Mouse (Mus musculus): ENCODE data around the gene Pfn3. TPM values are rescaled to one million over a fixed set of nuclear protein-coding genes. Genes with fewer than 3 reads are reported as not detected.

Gene Pfn3
- polyA plus RNA-seq, 1 experiment = not detected

- no peaks in the 10 kb centered on the region for H3K79me2 ChIP-seq (ENCODE audit: control insufficient read depth, insufficient read depth)
- H3ac ChIP-seq (ENCODE audit: control insufficient read depth, insufficient read length, low read depth) = no peak overlapping the region
- TF ChIP-seq CTCF (IDR thresholded peaks at IDR 0.05; ENCODE audit: control insufficient read depth, insufficient read depth, insufficient read length) (no peak), USF1 (IDR thresholded peaks at IDR 0.05; ENCODE audit: low read depth) (no peak), MYOD1 (IDR thresholded peaks at IDR 0.05; ENCODE audit: control insufficient read depth, insufficient read length, low read depth) (no peak), MAX (IDR thresholded peaks at IDR 0.05) (no peak)
- H3K4me3 ChIP-seq (ENCODE audit: insufficient read depth, poor library complexity, severe bottlenecking) = no peak overlapping the region
- H3K36me3 ChIP-seq (ENCODE audit: control insufficient read depth, insufficient read depth) = no peaks in the 10 kb centered on the region
- peaks cover 17% of the 10 kb centered on the region for H3K27me3 ChIP-seq (ENCODE audit: control insufficient read depth, insufficient read depth, insufficient read length)
- no peaks in the 10 kb centered on the region for H3K79me3 ChIP-seq (ENCODE audit: low read depth)
These were observed 22.1 kb downstream of the Pfn3 start for GRCm38 (mm10) chr13:55392933-55393332.

DNA sequence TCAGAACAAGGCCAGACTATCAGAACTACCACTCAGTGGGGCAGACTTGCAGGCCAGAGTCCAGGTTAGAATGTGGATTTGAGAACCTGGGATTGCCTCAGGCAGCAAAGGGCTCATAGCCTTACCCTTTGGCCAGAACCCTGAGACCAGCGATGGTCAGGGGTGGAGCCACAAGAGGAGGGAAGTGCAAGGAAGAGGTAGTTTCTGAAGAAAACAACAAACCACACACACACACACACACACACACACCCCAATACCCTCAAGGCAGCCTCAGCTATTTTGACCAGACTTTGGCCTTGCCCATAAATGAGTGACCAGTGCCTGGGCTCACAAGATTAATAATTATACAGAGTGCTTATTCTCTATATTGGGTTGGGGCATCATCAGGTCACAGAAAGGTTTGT, 23.4 kb downstream of the Pfn3 start:
- Histone ChIP-seq H3K79me3 (ENCODE audit: low read depth) (no peaks in the 10 kb centered on the region), H3K4me3 (ENCODE audit: insufficient read depth, poor library complexity, severe bottlenecking) (no peak overlapping the region), H3K27me3 (ENCODE audit: control insufficient read depth, insufficient read depth, insufficient read length) (peaks cover 19% of the 10 kb centered on the region), H3ac (ENCODE audit: control insufficient read depth, insufficient read length, low read depth) (no peak overlapping the region), H3K79me2 (ENCODE audit: control insufficient read depth, insufficient read depth) (no peaks in the 10 kb centered on the region), H3K36me3 (ENCODE audit: control insufficient read depth, insufficient read depth) (no peaks in the 10 kb centered on the region)
- TF ChIP-seq USF1 (IDR thresholded peaks at IDR 0.05; ENCODE audit: low read depth) = no peak
- TF ChIP-seq MAX (IDR thresholded peaks at IDR 0.05) = no peak
- no peak for TF ChIP-seq MYOG (IDR thresholded peaks at IDR 0.05; ENCODE audit: control insufficient read depth, extremely low read depth, insufficient read length)
- TF ChIP-seq FOSL1 (IDR thresholded peaks at IDR 0.05; ENCODE audit: insufficient read depth, low read length, poor library complexity, severe bottlenecking) = no peak
- no peak for TF ChIP-seq CTCF (IDR thresholded peaks at IDR 0.05; ENCODE audit: control insufficient read depth, insufficient read depth, insufficient read length)
- TF ChIP-seq MYOD1 (IDR thresholded peaks at IDR 0.05; ENCODE audit: control insufficient read depth, insufficient read length, low read depth) = no peak
- TF ChIP-seq CEBPB (IDR thresholded peaks at IDR 0.05; ENCODE audit: low read depth) = no peak

- no peaks in the 10 kb centered on the region for H3K79me2 ChIP-seq (ENCODE audit: control insufficient read depth, insufficient read depth)
- no peak overlapping the region for H3ac ChIP-seq (ENCODE audit: control insufficient read depth, insufficient read length, low read depth)
- no peaks in the 10 kb centered on the region for H3K79me3 ChIP-seq (ENCODE audit: low read depth)
- no peaks in the 10 kb centered on the region for H3K36me3 ChIP-seq (ENCODE audit: control insufficient read depth, insufficient read depth)
- TF ChIP-seq MYOD1 (IDR thresholded peaks at IDR 0.05; ENCODE audit: control insufficient read depth, insufficient read length, low read depth) = no peak
- TF ChIP-seq USF1 (IDR thresholded peaks at IDR 0.05; ENCODE audit: low read depth) = no peak
- TF ChIP-seq MYOG (IDR thresholded peaks at IDR 0.05; ENCODE audit: control insufficient read depth, extremely low read depth, insufficient read length) = no peak
- no peak for TF ChIP-seq CEBPB (IDR thresholded peaks at IDR 0.05; ENCODE audit: low read depth)
- TF ChIP-seq CTCF (IDR thresholded peaks at IDR 0.05; ENCODE audit: control insufficient read depth, insufficient read depth, insufficient read length) = no peak
- TF ChIP-seq MAX (IDR thresholded peaks at IDR 0.05) = no peak
- TF ChIP-seq FOSL1 (IDR thresholded peaks at IDR 0.05; ENCODE audit: insufficient read depth, low read length, poor library complexity, severe bottlenecking) = no peak
- no peak overlapping the region for H3K4me3 ChIP-seq (ENCODE audit: insufficient read depth, poor library complexity, severe bottlenecking)
- peaks cover 17% of the 10 kb centered on the region for H3K27me3 ChIP-seq (ENCODE audit: control insufficient read depth, insufficient read depth, insufficient read length)
These were observed 24.4 kb downstream of the Pfn3 start for GRCm38 (mm10) chr13:55390644-55391043.

DNA sequence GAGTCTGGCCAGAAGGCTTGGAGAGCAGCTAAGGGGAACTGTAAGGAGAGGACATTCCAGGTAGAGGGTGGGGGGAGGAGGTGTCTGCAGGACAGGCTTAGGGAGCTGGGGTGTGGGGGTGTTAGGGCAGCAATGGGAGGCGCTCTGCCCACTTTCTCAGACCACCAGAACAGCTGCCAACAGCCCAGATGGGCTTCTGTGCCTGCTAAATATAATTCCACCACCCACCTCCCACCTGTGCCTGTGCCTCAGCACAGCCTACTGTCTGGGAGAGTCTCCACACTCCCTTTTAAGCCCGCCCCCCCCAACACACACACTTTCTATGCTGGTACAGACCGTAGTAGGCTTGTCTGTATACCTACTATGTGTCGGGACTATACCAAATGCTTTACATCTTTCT, 33.2 kb downstream of the Pfn3 start:
- Histone ChIP-seq H3ac (ENCODE audit: control insufficient read depth, insufficient read length, low read depth) (no peak overlapping the region), H3K79me3 (ENCODE audit: low read depth) (no peaks in the 10 kb centered on the region), H3K4me3 (ENCODE audit: insufficient read depth, poor library complexity, severe bottlenecking) (no peak overlapping the region), H3K27me3 (ENCODE audit: control insufficient read depth, insufficient read depth, insufficient read length) (peaks cover 77% of the 10 kb centered on the region), H3K36me3 (ENCODE audit: control insufficient read depth, insufficient read depth) (no peaks in the 10 kb centered on the region), H3K79me2 (ENCODE audit: control insufficient read depth, insufficient read depth) (no peaks in the 10 kb centered on the region)
- TF ChIP-seq USF1 (IDR thresholded peaks at IDR 0.05; ENCODE audit: low read depth) = no peak
- TF ChIP-seq CTCF (IDR thresholded peaks at IDR 0.05; ENCODE audit: control insufficient read depth, insufficient read depth, insufficient read length) = no peak
- TF ChIP-seq FOSL1 (IDR thresholded peaks at IDR 0.05; ENCODE audit: insufficient read depth, low read length, poor library complexity, severe bottlenecking) = no peak
- TF ChIP-seq MYOG (IDR thresholded peaks at IDR 0.05; ENCODE audit: control insufficient read depth, extremely low read depth, insufficient read length) = no peak
- no peak for TF ChIP-seq CEBPB (IDR thresholded peaks at IDR 0.05; ENCODE audit: low read depth)
- TF ChIP-seq MYOD1 (IDR thresholded peaks at IDR 0.05; ENCODE audit: control insufficient read depth, insufficient read length, low read depth) = no peak
- TF ChIP-seq MAX (IDR thresholded peaks at IDR 0.05) = no peak

DNA sequence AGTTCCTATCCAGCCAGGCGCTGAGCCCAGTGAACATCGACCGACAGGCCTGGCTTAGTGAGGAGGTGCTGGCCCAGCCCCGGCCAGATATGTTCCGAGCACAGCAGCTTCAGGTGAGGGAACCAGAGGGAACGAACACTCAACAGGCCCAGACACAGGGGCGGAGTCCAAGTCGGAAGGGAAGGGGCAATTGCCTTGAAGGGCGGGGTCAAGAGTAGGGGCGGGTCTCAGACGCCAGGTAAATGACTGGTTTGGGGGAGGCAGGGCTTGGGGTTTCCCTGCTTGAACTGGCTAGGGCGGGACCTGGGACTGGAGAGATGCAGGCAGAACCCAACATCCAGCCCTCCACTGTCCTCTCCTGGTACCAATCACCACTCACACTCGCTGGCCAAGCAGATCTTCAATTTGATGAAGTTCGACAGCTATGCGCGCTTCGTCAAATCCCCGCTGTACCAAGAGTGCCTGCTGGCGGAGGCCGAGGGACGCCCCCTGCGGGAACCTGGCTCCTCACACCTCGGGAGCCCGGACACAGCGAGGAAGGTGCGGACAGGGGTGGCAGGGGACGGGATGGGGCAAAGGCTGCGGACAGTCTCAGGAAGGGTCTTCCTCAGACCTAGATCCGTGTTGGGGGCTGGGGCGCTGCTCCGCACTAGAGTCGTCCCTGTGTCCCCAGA, 36.0 kb downstream of the Pfn3 start:
- TF ChIP-seq MYOG (IDR thresholded peaks at IDR 0.05; ENCODE audit: control insufficient read depth, extremely low read depth, insufficient read length) (no peak), CTCF (IDR thresholded peaks at IDR 0.05; ENCODE audit: control insufficient read depth, insufficient read depth, insufficient read length) (no peak), USF1 (IDR thresholded peaks at IDR 0.05; ENCODE audit: low read depth) (no peak), FOSL1 (IDR thresholded peaks at IDR 0.05; ENCODE audit: insufficient read depth, low read length, poor library complexity, severe bottlenecking) (no peak), MAX (IDR thresholded peaks at IDR 0.05) (no peak), CEBPB (IDR thresholded peaks at IDR 0.05; ENCODE audit: low read depth) (no peak), MYOD1 (IDR thresholded peaks at IDR 0.05; ENCODE audit: control insufficient read depth, insufficient read length, low read depth) (no peak)
- peaks cover 85% of the 10 kb centered on the region for H3K27me3 ChIP-seq (ENCODE audit: control insufficient read depth, insufficient read depth, insufficient read length)
- H3K4me3 ChIP-seq (ENCODE audit: insufficient read depth, poor library complexity, severe bottlenecking) = no peak overlapping the region

DNA sequence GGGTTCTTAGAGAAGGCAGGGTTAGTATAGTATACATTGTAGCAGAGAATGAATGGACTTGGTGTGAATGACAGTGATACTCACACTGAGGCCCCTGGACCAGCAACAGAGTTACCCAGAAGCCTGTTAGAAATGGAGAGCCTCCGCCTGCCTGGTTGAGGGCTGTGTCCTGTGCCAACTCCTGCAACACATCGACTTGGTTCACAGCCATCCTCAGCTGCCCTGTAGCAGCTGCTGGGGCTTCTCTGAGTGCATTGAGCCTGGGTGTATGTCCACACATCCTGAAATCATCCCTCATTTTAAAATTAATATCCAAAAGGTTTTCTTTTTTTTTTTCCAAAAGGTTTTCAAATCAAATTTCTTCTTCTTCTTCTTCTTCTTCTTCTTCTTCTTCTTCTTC, 39.2 kb downstream of the Pfn3 start:
- Histone ChIP-seq H3K79me2 (ENCODE audit: control insufficient read depth, insufficient read depth) (no peaks in the 10 kb centered on the region), H3K36me3 (ENCODE audit: control insufficient read depth, insufficient read depth) (no peaks in the 10 kb centered on the region), H3K79me3 (ENCODE audit: low read depth) (no peaks in the 10 kb centered on the region), H3K4me3 (ENCODE audit: insufficient read depth, poor library complexity, severe bottlenecking) (no peak overlapping the region), H3K27me3 (ENCODE audit: control insufficient read depth, insufficient read depth, insufficient read length) (peaks cover 83% of the 10 kb centered on the region), H3ac (ENCODE audit: control insufficient read depth, insufficient read length, low read depth) (no peak overlapping the region)
- TF ChIP-seq CEBPB (IDR thresholded peaks at IDR 0.05; ENCODE audit: low read depth) (no peak), USF1 (IDR thresholded peaks at IDR 0.05; ENCODE audit: low read depth) (no peak), MAX (IDR thresholded peaks at IDR 0.05) (no peak), MYOD1 (IDR thresholded peaks at IDR 0.05; ENCODE audit: control insufficient read depth, insufficient read length, low read depth) (no peak)

More for the DNA sequence above, 36.0 kb downstream of the Pfn3 start:
- H3K79me2 ChIP-seq (ENCODE audit: control insufficient read depth, insufficient read depth) = no peaks in the 10 kb centered on the region
- no peaks in the 10 kb centered on the region for H3K79me3 ChIP-seq (ENCODE audit: low read depth)
- H3ac ChIP-seq (ENCODE audit: control insufficient read depth, insufficient read length, low read depth) = no peak overlapping the region
- H3K36me3 ChIP-seq (ENCODE audit: control insufficient read depth, insufficient read depth) = no peaks in the 10 kb centered on the region

Data from C2C12 (cell line).